Mouse (Mus musculus) kidney, adult 2 months (tissue): ENCODE measurements at regions not wholly inside any gene's neighbourhood (a gene's known extent, or its start where the extent isn't known, plus 50 kb on each side); places are given as distances from the start of the nearest gene placed in this dataset.
"Not testable (repeated sequence)": the region's sequence is repeated elsewhere in the genome, so short reads cannot be mapped to it uniquely, and the experiment has no call there.

Experiments
- DNase-seq: peaks from one replicate; pipeline ENCODE4 v3.0.0; 2021
- H3K27ac ChIP-seq: fragments of 200-500 bp; 2 replicates; pipeline ENCODE4 v1.5.1; 2012; ENCODE audit warnings: low read depth, low read length, control low read depth, inconsistent platforms; ENCODE audit not compliant: insufficient read depth
- H3K27me3 ChIP-seq: fragments of 200-500 bp; replicated peaks from 2 replicates; pipeline ENCODE4 v1.6.1; 2012; ENCODE audit warnings: mild to moderate bottlenecking, moderate library complexity, low read length, inconsistent platforms; ENCODE audit not compliant: control insufficient read depth, insufficient read depth
- H3K36me3 ChIP-seq: fragments of 200-500 bp; 2 replicates; pipeline ENCODE4 v1.6.1; 2012; ENCODE audit warnings: mild to moderate bottlenecking, moderate library complexity, low read length, inconsistent platforms; ENCODE audit not compliant: control insufficient read depth, insufficient read depth
- H3K4me1 ChIP-seq: fragments of 200-500 bp; 2 replicates; pipeline ENCODE4 v1.6.1; 2011; ENCODE audit warnings: low read length; ENCODE audit not compliant: control insufficient read depth, insufficient read depth
- H3K4me3 ChIP-seq: fragments of 200-500 bp; 2 replicates; pipeline ENCODE4 v1.5.1; 2011; ENCODE audit warnings: mild to moderate bottlenecking, low read depth, low read length, control low read depth; ENCODE audit not compliant: insufficient read depth
- WGBS: fragments of 180-500 bp; shearing (Covaris S2); methylation state at CpG from one replicate; pipeline ENCODE4 v1.1.7; 2018; 5-methylcytosine and 5-hydroxymethylcytosine counted together

DNA sequence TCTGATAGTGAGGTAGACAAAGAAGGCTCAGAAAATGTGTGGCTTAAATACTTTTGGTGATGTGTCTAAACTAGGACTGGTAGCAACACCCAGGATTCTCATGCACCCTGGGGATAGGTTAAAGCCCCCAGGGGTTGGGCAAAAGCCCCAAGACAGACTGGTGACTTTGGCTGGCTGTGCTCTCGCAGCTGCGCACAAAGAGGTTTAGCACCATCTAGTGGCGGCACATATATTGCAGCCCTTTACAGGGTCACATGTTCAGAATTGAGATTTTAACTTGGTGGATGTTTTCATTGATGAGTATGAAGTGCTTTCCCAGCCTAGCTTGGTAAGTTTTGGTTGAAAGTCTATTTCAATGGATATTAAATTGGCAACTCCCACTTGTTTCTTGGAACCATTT, 167.3 kb downstream of the Gm44 start:
- H3K36me3 ChIP-seq, H3K27ac ChIP-seq, H3K4me1 ChIP-seq, H3K4me3 ChIP-seq, H3K27me3 ChIP-seq: not testable (repeated sequence)
- peak; percentile 5 for DNase-seq
- 46% methylated on average over 3 of the region's 3 CpGs for WGBS

DNA sequence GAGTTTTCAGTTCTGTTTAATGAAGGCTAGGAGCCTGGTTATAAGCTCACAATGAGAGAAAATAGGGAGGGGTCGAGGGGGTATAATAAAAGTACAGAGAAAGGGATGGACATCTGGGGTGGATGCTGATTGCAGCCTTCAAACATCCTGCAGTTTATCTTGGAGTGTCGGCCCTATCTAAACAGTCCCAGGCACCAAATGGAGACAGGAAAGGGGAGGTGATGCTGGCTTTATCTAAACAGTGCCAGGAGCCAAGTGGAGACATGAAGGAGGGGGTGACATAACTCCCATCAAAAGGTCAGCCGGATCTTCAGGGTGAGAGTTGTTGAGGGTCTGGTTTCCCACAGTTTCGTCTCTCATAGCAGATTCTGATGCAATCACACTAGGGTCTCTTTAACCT, 193.2 kb downstream of the Gm44 start:
- not testable (repeated sequence) for H3K36me3 ChIP-seq, DNase-seq, H3K27me3 ChIP-seq, H3K4me1 ChIP-seq, H3K4me3 ChIP-seq, H3K27ac ChIP-seq
- WGBS: 14% methylated on average over 4 of the region's 4 CpGs
